Mouse (Mus musculus): Measurements from ENCODE around the gene Sox6. TPM values are rescaled to one million over a fixed set of nuclear protein-coding genes. Genes with fewer than 3 reads are reported as not detected.
A peak's percentile ranks its signal among the peaks of the same experiment; 100 is the strongest.

Sox6 gene
- polyA plus RNA-seq, 1 experiment from 2014 or later = 31.2 TPM

DNA sequence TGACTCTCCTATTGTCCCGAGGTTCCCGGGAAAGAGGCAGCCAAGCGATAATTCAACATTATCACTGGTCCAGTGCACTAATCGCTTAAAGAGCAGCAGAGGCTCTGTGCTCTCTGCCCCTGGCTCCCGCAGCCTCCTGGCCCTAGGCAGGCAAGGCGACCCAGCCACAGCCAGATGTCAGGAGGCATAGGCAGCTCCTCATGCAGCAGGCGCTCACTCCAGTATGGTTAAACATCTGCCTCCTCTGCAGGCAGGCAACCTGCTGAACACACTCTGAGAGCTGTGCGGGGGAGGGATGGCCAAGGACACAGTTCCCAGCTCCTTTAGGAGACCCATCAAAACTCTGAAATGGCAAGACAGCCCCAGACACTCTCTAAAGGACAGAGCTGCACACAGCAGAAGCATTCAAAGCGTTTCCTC, 469.8 kb downstream of the Sox6 start:
- Histone ChIP-seq H3K9ac (ENCODE audit: low read depth, low read length) (peak overlapping the region; percentile 20; the same call in 1 of the 2 replicates), H3K4me3 (ENCODE audit: low read length) (peak overlapping the region; percentile 26), H3K27ac (ENCODE audit: low read depth, low read length) (0 out of 2 replicates have a peak overlapping the region, but pooled peaks have one; percentile 55), H3K4me2 (ENCODE audit: low read length) (peak overlapping the region; percentile 52), H3K36me3 (ENCODE audit: control insufficient read depth, insufficient read depth, low read length) (no peaks in the 10 kb centered on the region), H3K9me3 (ENCODE audit: control insufficient read depth, low read length) (no peaks in the 10 kb centered on the region), H3K27me3 (replicated peaks; ENCODE audit: control insufficient read depth, insufficient read depth, low read length) (no peaks in the 10 kb centered on the region), H3K4me1 (ENCODE audit: control insufficient read depth, insufficient read depth, low read depth, low read length) (peaks cover 15% of the 10 kb centered on the region)
- ATAC-seq = peak; percentile 71
- WGBS = 5% methylated on average over 9 of the region's 9 CpGs

GRCm38 (mm10) chr7:115568301-115568700, 470.3 kb downstream of the Sox6 start:
- Histone ChIP-seq H3K4me3 (ENCODE audit: low read length) (peak overlapping the region; percentile 26), H3K9me3 (ENCODE audit: control insufficient read depth, low read length) (no peaks in the 10 kb centered on the region), H3K4me2 (ENCODE audit: low read length) (peak overlapping the region; percentile 52), H3K27me3 (replicated peaks; ENCODE audit: control insufficient read depth, insufficient read depth, low read length) (no peaks in the 10 kb centered on the region), H3K4me1 (ENCODE audit: control insufficient read depth, insufficient read depth, low read depth, low read length) (peaks cover 15% of the 10 kb centered on the region), H3K9ac (ENCODE audit: low read depth, low read length) (no peak overlapping the region), H3K27ac (ENCODE audit: low read depth, low read length) (no peak overlapping the region), H3K36me3 (ENCODE audit: control insufficient read depth, insufficient read depth, low read length) (no peaks in the 10 kb centered on the region)
- ATAC-seq = no peak
- 16% methylated on average over 11 of the region's 11 CpGs for WGBS

- Histone ChIP-seq H3K9me3 (ENCODE audit: control insufficient read depth, low read length) (no peaks in the 10 kb centered on the region), H3K27ac (ENCODE audit: low read depth, low read length) (no peak overlapping the region), H3K36me3 (ENCODE audit: control insufficient read depth, insufficient read depth, low read length) (no peaks in the 10 kb centered on the region), H3K4me3 (ENCODE audit: low read length) (no peak overlapping the region), H3K4me1 (ENCODE audit: control insufficient read depth, insufficient read depth, low read depth, low read length) (peaks cover 15% of the 10 kb centered on the region), H3K27me3 (replicated peaks; ENCODE audit: control insufficient read depth, insufficient read depth, low read length) (no peaks in the 10 kb centered on the region), H3K9ac (ENCODE audit: low read depth, low read length) (no peak overlapping the region), H3K4me2 (ENCODE audit: low read length) (no peak overlapping the region)
- no peak for ATAC-seq
- 88% methylated on average over 2 of the region's 2 CpGs for WGBS
Observed at GRCm38 (mm10) chr7:115566818-115567217, 471.8 kb downstream of the Sox6 start.

GRCm38 (mm10) chr7:115565060-115565426, 473.6 kb downstream of the Sox6 start:
- Histone ChIP-seq H3K4me1 (ENCODE audit: control insufficient read depth, insufficient read depth, low read depth, low read length) (peaks cover 15% of the 10 kb centered on the region), H3K4me2 (ENCODE audit: low read length) (no peak overlapping the region), H3K9me3 (ENCODE audit: control insufficient read depth, low read length) (no peaks in the 10 kb centered on the region), H3K9ac (ENCODE audit: low read depth, low read length) (no peak overlapping the region), H3K36me3 (ENCODE audit: control insufficient read depth, insufficient read depth, low read length) (no peaks in the 10 kb centered on the region), H3K27me3 (replicated peaks; ENCODE audit: control insufficient read depth, insufficient read depth, low read length) (no peaks in the 10 kb centered on the region), H3K27ac (ENCODE audit: low read depth, low read length) (no peak overlapping the region), H3K4me3 (ENCODE audit: low read length) (no peak overlapping the region)
- no peak for ATAC-seq
- WGBS = 60% methylated on average over 5 of the region's 5 CpGs

- H3K27me3 ChIP-seq (replicated peaks; ENCODE audit: control insufficient read depth, insufficient read depth, low read length) = no peaks in the 10 kb centered on the region
- WGBS = 26% methylated on average over 6 of the region's 6 CpGs
- no peak overlapping the region for H3K9ac ChIP-seq (ENCODE audit: low read depth, low read length)
Observed at GRCm38 (mm10) chr7:115564359-115565059, 474.1 kb downstream of the Sox6 start.

DNA sequence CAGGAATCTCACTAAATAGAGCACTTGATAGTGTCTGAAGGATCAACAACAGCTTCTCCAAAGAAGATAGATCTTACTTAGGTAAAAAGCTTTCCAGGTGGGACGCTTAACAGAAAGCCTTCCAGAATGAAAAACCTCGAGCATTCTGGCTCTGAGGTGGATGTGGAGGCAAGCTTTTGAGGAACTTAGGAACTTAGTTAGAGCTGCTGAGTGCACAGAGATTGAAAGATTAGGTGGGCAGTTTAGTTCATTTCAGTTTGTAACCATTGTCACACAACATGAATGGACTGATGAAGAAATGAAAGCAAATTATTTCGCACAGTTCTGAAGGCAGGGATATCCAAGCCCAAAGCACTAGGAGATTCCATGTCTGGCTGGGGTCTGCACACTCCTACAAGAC, 481.9 kb downstream of the Sox6 start:
- H3K27me3 ChIP-seq (replicated peaks; ENCODE audit: control insufficient read depth, insufficient read depth, low read length) = no peaks in the 10 kb centered on the region
- H3K36me3 ChIP-seq (ENCODE audit: control insufficient read depth, insufficient read depth, low read length) = no peaks in the 10 kb centered on the region
- H3K4me2 ChIP-seq (ENCODE audit: low read length) = no peak overlapping the region
- no peak overlapping the region for H3K4me3 ChIP-seq (ENCODE audit: low read length)
- 86% methylated on average over 3 of the region's 3 CpGs for WGBS
- no peak for ATAC-seq
- H3K27ac ChIP-seq (ENCODE audit: low read depth, low read length) = no peak overlapping the region
- no peaks in the 10 kb centered on the region for H3K9me3 ChIP-seq (ENCODE audit: control insufficient read depth, low read length)
- no peak overlapping the region for H3K9ac ChIP-seq (ENCODE audit: low read depth, low read length)
- H3K4me1 ChIP-seq (ENCODE audit: control insufficient read depth, insufficient read depth, low read depth, low read length) = no peaks in the 10 kb centered on the region

More at GRCm38 (mm10) chr7:115564359-115565059, 474.1 kb downstream of the Sox6 start:
- Histone ChIP-seq H3K4me2 (ENCODE audit: low read length) (no peak overlapping the region), H3K4me1 (ENCODE audit: control insufficient read depth, insufficient read depth, low read depth, low read length) (peaks cover 15% of the 10 kb centered on the region), H3K27ac (ENCODE audit: low read depth, low read length) (no peak overlapping the region), H3K4me3 (ENCODE audit: low read length) (no peak overlapping the region), H3K9me3 (ENCODE audit: control insufficient read depth, low read length) (no peaks in the 10 kb centered on the region), H3K36me3 (ENCODE audit: control insufficient read depth, insufficient read depth, low read length) (no peaks in the 10 kb centered on the region)
- ATAC-seq = no peak

- Histone ChIP-seq H3K27me3 (replicated peaks; ENCODE audit: control insufficient read depth, insufficient read depth, low read length) (no peaks in the 10 kb centered on the region), H3K4me1 (ENCODE audit: control insufficient read depth, insufficient read depth, low read depth, low read length) (no peaks in the 10 kb centered on the region), H3K4me2 (ENCODE audit: low read length) (no peak overlapping the region), H3K9ac (ENCODE audit: low read depth, low read length) (no peak overlapping the region), H3K36me3 (ENCODE audit: control insufficient read depth, insufficient read depth, low read length) (no peaks in the 10 kb centered on the region), H3K4me3 (ENCODE audit: low read length) (no peak overlapping the region), H3K27ac (ENCODE audit: low read depth, low read length) (no peak overlapping the region), H3K9me3 (ENCODE audit: control insufficient read depth, low read length) (no peaks in the 10 kb centered on the region)
- 81% methylated on average over 7 of the region's 7 CpGs for WGBS
- ATAC-seq = no peak
Observed at GRCm38 (mm10) chr7:115550197-115550804, 488.3 kb downstream of the Sox6 start.

DNA sequence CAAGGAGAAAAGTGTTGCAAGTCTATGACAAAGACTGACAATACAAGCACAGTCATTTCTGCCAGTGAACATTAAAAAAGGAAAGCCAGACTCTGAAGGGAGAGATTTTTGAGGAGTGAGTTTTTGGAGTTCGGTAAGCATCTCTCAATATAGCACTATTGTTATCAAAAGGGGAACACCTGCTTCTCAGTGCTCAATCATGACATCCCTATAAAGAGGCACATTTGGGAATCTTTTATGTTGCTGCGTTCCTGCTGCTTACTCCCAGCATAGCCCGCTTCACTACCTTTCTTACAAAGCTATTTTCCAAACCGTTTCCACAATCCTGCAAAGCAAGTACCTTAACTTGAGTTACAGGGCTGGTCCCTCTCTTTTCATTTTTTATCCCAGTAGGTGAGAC, 488.9 kb downstream of the Sox6 start:
- no peak overlapping the region for H3K4me3 ChIP-seq (ENCODE audit: low read length)
- ATAC-seq = no peak
- no peak overlapping the region for H3K9ac ChIP-seq (ENCODE audit: low read depth, low read length)
- H3K36me3 ChIP-seq (ENCODE audit: control insufficient read depth, insufficient read depth, low read length) = no peaks in the 10 kb centered on the region
- H3K9me3 ChIP-seq (ENCODE audit: control insufficient read depth, low read length) = no peaks in the 10 kb centered on the region
- H3K4me2 ChIP-seq (ENCODE audit: low read length) = no peak overlapping the region
- H3K27ac ChIP-seq (ENCODE audit: low read depth, low read length) = no peak overlapping the region
- H3K4me1 ChIP-seq (ENCODE audit: control insufficient read depth, insufficient read depth, low read depth, low read length) = no peaks in the 10 kb centered on the region
- H3K27me3 ChIP-seq (replicated peaks; ENCODE audit: control insufficient read depth, insufficient read depth, low read length) = no peaks in the 10 kb centered on the region
- WGBS = 80% methylated on average over 4 of the region's 4 CpGs

DNA sequence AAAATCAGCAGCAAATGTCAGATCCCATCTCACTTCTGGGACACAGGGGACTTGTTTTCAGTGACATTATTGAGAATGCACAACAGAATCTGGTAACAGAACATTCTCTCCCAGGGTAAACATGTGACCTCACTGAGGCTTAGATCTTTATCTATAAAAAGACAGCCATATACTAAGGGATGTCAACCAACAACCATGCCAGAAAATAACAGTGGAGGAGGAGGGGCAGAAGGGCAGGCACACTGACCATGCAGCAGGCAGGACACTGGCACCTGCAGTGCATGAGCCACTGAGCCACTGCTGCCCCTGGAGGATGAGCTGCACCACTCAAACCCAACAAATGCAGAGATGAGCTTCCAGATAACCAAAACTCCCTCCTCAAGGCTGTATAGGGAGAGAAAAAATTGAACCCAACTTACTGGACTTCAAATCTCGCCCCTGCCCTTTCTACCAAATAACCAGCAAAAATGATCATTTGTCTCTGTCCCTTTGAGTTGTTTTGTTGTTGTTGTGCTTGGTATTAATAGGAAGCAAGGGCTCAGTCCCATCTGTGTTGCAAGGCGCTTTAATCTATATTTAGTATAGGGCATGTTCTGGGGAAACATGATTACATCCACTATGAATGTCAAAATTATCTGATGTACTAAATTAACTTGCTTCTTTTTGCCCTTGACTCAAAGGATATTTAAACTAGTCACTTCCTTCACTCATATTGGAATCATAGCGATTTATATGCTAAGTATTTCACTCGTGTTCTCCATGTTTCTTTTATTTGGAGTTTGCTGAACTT, 492.8 kb downstream of the Sox6 start:
- H3K4me3 ChIP-seq (ENCODE audit: low read length) = no peak overlapping the region
- H3K9me3 ChIP-seq (ENCODE audit: control insufficient read depth, low read length) = no peaks in the 10 kb centered on the region
- ATAC-seq = no peak
- no peaks in the 10 kb centered on the region for H3K27me3 ChIP-seq (replicated peaks; ENCODE audit: control insufficient read depth, insufficient read depth, low read length)
- H3K27ac ChIP-seq (ENCODE audit: low read depth, low read length) = no peak overlapping the region
- 94% methylated on average over 4 of the region's 4 CpGs for WGBS
- H3K9ac ChIP-seq (ENCODE audit: low read depth, low read length) = no peak overlapping the region
- no peaks in the 10 kb centered on the region for H3K36me3 ChIP-seq (ENCODE audit: control insufficient read depth, insufficient read depth, low read length)
- H3K4me2 ChIP-seq (ENCODE audit: low read length) = no peak overlapping the region
- H3K4me1 ChIP-seq (ENCODE audit: control insufficient read depth, insufficient read depth, low read depth, low read length) = no peaks in the 10 kb centered on the region

All from hindbrain, embryonic 16.5 days (tissue).